Mouse (Mus musculus) erythroblast, embryonic 14.5 days (primary cell): ENCODE measurements around the gene Usp32.

Experiments used
- GATA1 ChIP-seq: IDR thresholded peaks from 2 replicates; pipeline ENCODE4 v1.6.1; 2012; ENCODE audit warnings: low read length, inconsistent platforms, mixed read lengths
- TAL1 ChIP-seq: IDR thresholded peaks from 3 replicates; pipeline ENCODE4 v1.6.1; 2012; ENCODE audit warnings: low read length, inconsistent platforms, mixed read lengths

- TF ChIP-seq GATA1 (no peak), TAL1 (no peak)
These were observed 126.8 kb downstream of the Usp32 start for GRCm38 (mm10) chr11:85013121-85013520.
